Mouse (Mus musculus) liver, embryonic 11.5 days (tissue): ENCODE data around the gene Asic2. TPM values are rescaled to one million over a fixed set of nuclear protein-coding genes. Genes with fewer than 3 reads are reported as not detected.

Experiments
- ATAC-seq: fragments of 200-750 bp; cut with Nextera tagmentation; replicated peaks from 2 replicates; pipeline ENCODE4 v1.8.0; 2017; ENCODE audit warnings: moderate number of reproducible peaks, mild to moderate bottlenecking, moderate TSS enrichment, moderate library complexity; ENCODE audit not compliant: low FRiP score
- DNase-seq: peaks from one replicate; pipeline ENCODE4 v3.0.0-alpha.2; 2017; ENCODE audit warnings: low spot score
- H3K27ac ChIP-seq: fragments of 300-500 bp; sonication (generic); 2 replicates; pipeline ENCODE4 v1.5.1; 2014; ENCODE audit warnings: mild to moderate bottlenecking, low read depth, low read length, control low read depth
- H3K27me3 ChIP-seq: fragments of 300-500 bp; sonication (generic); replicated peaks from 2 replicates; pipeline ENCODE4 v1.6.1; 2014; ENCODE audit warnings: low read length, mixed read lengths; ENCODE audit not compliant: control insufficient read depth, insufficient read depth
- H3K36me3 ChIP-seq: fragments of 300-500 bp; sonication (generic); 2 replicates; pipeline ENCODE4 v1.6.1; 2014; ENCODE audit warnings: mild to moderate bottlenecking, low read length, moderate library complexity, mixed read lengths; ENCODE audit not compliant: control insufficient read depth, insufficient read depth
- H3K4me1 ChIP-seq: fragments of 300-500 bp; sonication (generic); replicated peaks from 2 replicates; pipeline ENCODE4 v1.6.1; 2014; ENCODE audit warnings: low read length, mixed read lengths; ENCODE audit not compliant: control insufficient read depth, insufficient read depth
- H3K4me2 ChIP-seq: fragments of 300-500 bp; sonication (generic); 2 replicates; pipeline ENCODE4 v1.6.1; 2014; ENCODE audit warnings: mild to moderate bottlenecking, control low read depth, moderate library complexity
- H3K4me3 ChIP-seq: fragments of 300-500 bp; sonication (generic); 2 replicates; pipeline ENCODE4 v1.5.1; 2014; ENCODE audit warnings: low read depth, low read length, control low read depth
- H3K9ac ChIP-seq: fragments of 300-500 bp; sonication (generic); 2 replicates; pipeline ENCODE4 v1.6.1; 2014; ENCODE audit warnings: low read depth, low read length, control low read depth
- H3K9me3 ChIP-seq: fragments of 300-500 bp; sonication (generic); 2 replicates; pipeline ENCODE4 v1.6.1; 2016; ENCODE audit warnings: low read length, inconsistent platforms, mixed read lengths; ENCODE audit not compliant: control insufficient read depth
- WGBS: fragments of 180-500 bp; shearing (Covaris S2); extraction: QIAGEN DNeasy Blood & Tissue Kit; methylation state at CpG from one replicate; pipeline ENCODE4 v1.1.7; 2014; 5-methylcytosine and 5-hydroxymethylcytosine counted together
- polyA plus RNA-seq: library from polyadenylated mRNA; unstranded; fragments of >200 nt; fragmentation: Nextera tagmentation; extraction: Ambion mirVana; gene quantifications from 2 replicates; pipeline ENCODE4 v1.2.1, GENCODE M21; 2014

Asic2 gene
- polyA plus RNA-seq, 1 experiment from 2014 or later, result 0.27 TPM

- Histone ChIP-seq H3K9ac (no peak overlapping the region), H3K4me2 (no peak overlapping the region), H3K27me3 (no peaks in the 10 kb centered on the region), H3K4me1 (no peaks in the 10 kb centered on the region), H3K36me3 (no peaks in the 10 kb centered on the region), H3K4me3 (no peak overlapping the region), H3K9me3 (no peaks in the 10 kb centered on the region), H3K27ac (no peak overlapping the region)
- DNase-seq (no peak), ATAC-seq (no peak)
- WGBS, result 72% methylated on average over 5 of the region's 5 CpGs
These were observed 928.3 kb downstream of the Asic2 start for GRCm38 (mm10) chr11:81039976-81040375.

GRCm38 (mm10) chr11:81032151-81032550 is 936.1 kb downstream of the Asic2 start:
- no peak overlapping the region for H3K9ac ChIP-seq
- no peak overlapping the region for H3K4me3 ChIP-seq
- ATAC-seq (no peak), DNase-seq (no peak)
- H3K9me3 ChIP-seq, result no peaks in the 10 kb centered on the region
- no peaks in the 10 kb centered on the region for H3K36me3 ChIP-seq
- 70% methylated on average over 3 of the region's 3 CpGs for WGBS
- no peak overlapping the region for H3K4me2 ChIP-seq
- no peaks in the 10 kb centered on the region for H3K4me1 ChIP-seq
- H3K27me3 ChIP-seq, result no peaks in the 10 kb centered on the region
- no peak overlapping the region for H3K27ac ChIP-seq

- 96% methylated on average over 8 of the region's 8 CpGs for WGBS
These were observed 953.5 kb downstream of the Asic2 start for GRCm38 (mm10) chr11:81014776-81015175.

GRCm38 (mm10) chr11:81013501-81013900 is 954.8 kb downstream of the Asic2 start:
- no peak overlapping the region for H3K27ac ChIP-seq
- ATAC-seq (no peak), DNase-seq (no peak)
- no peaks in the 10 kb centered on the region for H3K36me3 ChIP-seq
- H3K9ac ChIP-seq, result no peak overlapping the region
- no peak overlapping the region for H3K4me2 ChIP-seq
- H3K9me3 ChIP-seq, result no peaks in the 10 kb centered on the region
- no peaks in the 10 kb centered on the region for H3K27me3 ChIP-seq
- no peak overlapping the region for H3K4me3 ChIP-seq
- 82% methylated on average over 6 of the region's 6 CpGs for WGBS
- H3K4me1 ChIP-seq, result no peaks in the 10 kb centered on the region

More at GRCm38 (mm10) chr11:81014776-81015175, 953.5 kb downstream of the Asic2 start:
- H3K9me3 ChIP-seq, result no peaks in the 10 kb centered on the region
- H3K27me3 ChIP-seq, result no peaks in the 10 kb centered on the region
- no peaks in the 10 kb centered on the region for H3K4me1 ChIP-seq
- DNase-seq, result no peak
- H3K9ac ChIP-seq, result no peak overlapping the region
- H3K4me3 ChIP-seq, result no peak overlapping the region
- H3K4me2 ChIP-seq, result no peak overlapping the region
- H3K36me3 ChIP-seq, result no peaks in the 10 kb centered on the region
- no peak for ATAC-seq
- H3K27ac ChIP-seq, result no peak overlapping the region

- ATAC-seq, result no peak
- Histone ChIP-seq H3K9ac (no peak overlapping the region), H3K4me1 (no peaks in the 10 kb centered on the region), H3K4me3 (no peak overlapping the region), H3K27me3 (no peaks in the 10 kb centered on the region), H3K27ac (no peak overlapping the region), H3K36me3 (no peaks in the 10 kb centered on the region), H3K9me3 (no peaks in the 10 kb centered on the region), H3K4me2 (no peak overlapping the region)
- 73% methylated on average over 7 of the region's 7 CpGs for WGBS
- no peak for DNase-seq
These were observed 957.5 kb downstream of the Asic2 start for GRCm38 (mm10) chr11:81010766-81011165.

GRCm38 (mm10) chr11:81009366-81009765 is 958.9 kb downstream of the Asic2 start:
- H3K36me3 ChIP-seq, result no peaks in the 10 kb centered on the region
- ATAC-seq (no peak), DNase-seq (no peak)
- no peak overlapping the region for H3K4me3 ChIP-seq
- no peaks in the 10 kb centered on the region for H3K9me3 ChIP-seq
- 86% methylated on average over 12 of the region's 12 CpGs for WGBS
- H3K27ac ChIP-seq, result no peak overlapping the region
- no peaks in the 10 kb centered on the region for H3K27me3 ChIP-seq
- H3K4me1 ChIP-seq, result no peaks in the 10 kb centered on the region
- H3K4me2 ChIP-seq, result no peak overlapping the region
- H3K9ac ChIP-seq, result no peak overlapping the region

- WGBS, result 58% methylated on average over 2 of the region's 2 CpGs
- no peaks in the 10 kb centered on the region for H3K9me3 ChIP-seq
- H3K4me2 ChIP-seq, result no peak overlapping the region
- no peaks in the 10 kb centered on the region for H3K4me1 ChIP-seq
- ATAC-seq, result no peak
- no peak overlapping the region for H3K27ac ChIP-seq
- H3K27me3 ChIP-seq, result no peaks in the 10 kb centered on the region
- DNase-seq, result peak; percentile 39
- H3K4me3 ChIP-seq, result no peak overlapping the region
- no peaks in the 10 kb centered on the region for H3K36me3 ChIP-seq
- no peak overlapping the region for H3K9ac ChIP-seq
These were observed 962.4 kb downstream of the Asic2 start for GRCm38 (mm10) chr11:81005831-81006230.

- Histone ChIP-seq H3K9ac (no peak overlapping the region), H3K27ac (no peak overlapping the region), H3K36me3 (no peaks in the 10 kb centered on the region), H3K4me2 (no peak overlapping the region), H3K4me1 (no peaks in the 10 kb centered on the region), H3K27me3 (no peaks in the 10 kb centered on the region), H3K4me3 (no peak overlapping the region), H3K9me3 (no peaks in the 10 kb centered on the region)
- WGBS, result 76% methylated on average over 10 of the region's 10 CpGs
- DNase-seq (no peak), ATAC-seq (no peak)
These were observed 965.4 kb downstream of the Asic2 start for GRCm38 (mm10) chr11:81002769-81003430.

- WGBS, result 73% methylated on average over 5 of the region's 5 CpGs
- H3K27ac ChIP-seq, result no peak overlapping the region
- H3K4me3 ChIP-seq, result no peak overlapping the region
- H3K4me2 ChIP-seq, result no peak overlapping the region
- H3K9ac ChIP-seq, result no peak overlapping the region
- H3K9me3 ChIP-seq, result no peaks in the 10 kb centered on the region
- H3K36me3 ChIP-seq, result no peaks in the 10 kb centered on the region
- DNase-seq, result no peak
- no peak for ATAC-seq
- H3K4me1 ChIP-seq, result no peaks in the 10 kb centered on the region
- no peaks in the 10 kb centered on the region for H3K27me3 ChIP-seq
These were observed 972.6 kb downstream of the Asic2 start for GRCm38 (mm10) chr11:80995621-80996020.
